Mouse (Mus musculus): Measurements from ENCODE around the gene Mosmo.

Mosmo gene

GRCm38 (mm10) chr7:120771389-120771788, 94.0 kb downstream of the Mosmo start:
- no peak for DNase-seq (ENCODE audit: low read depth)

DNA sequence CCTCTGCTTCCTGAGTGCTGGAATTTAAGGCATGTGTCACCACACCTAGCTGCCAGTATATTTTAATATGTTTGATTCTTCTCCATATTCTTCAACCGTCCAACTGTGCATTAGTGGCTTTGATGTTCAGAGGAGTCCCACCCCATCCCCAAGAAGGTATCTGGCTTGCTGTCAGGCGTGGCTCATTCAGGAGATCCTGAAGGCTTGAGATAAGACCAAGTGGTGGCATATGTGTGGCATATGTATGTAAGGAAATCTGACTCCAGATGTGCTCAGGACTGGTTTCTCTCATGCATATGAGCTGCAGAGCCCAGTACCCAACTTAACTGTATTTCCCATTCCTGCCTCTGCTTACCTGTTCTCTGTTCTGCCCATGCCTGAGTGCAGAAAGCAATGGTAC, 100.6 kb downstream of the Mosmo start:
- no peak for DNase-seq (ENCODE audit: low read depth)

Measured in 416B (cell line).